Mouse (Mus musculus) thymus, adult 2 months (tissue): ENCODE results near the gene Kansl1.

Experiments used
- CTCF ChIP-seq: fragments of 200-500 bp; IDR thresholded peaks from 2 replicates; pipeline ENCODE4 v1.5.1; 2012; ENCODE audit warnings: mild to moderate bottlenecking, control low read depth, low read length, moderate library complexity, borderline replicate concordance; ENCODE audit not compliant: control insufficient read depth, poor library complexity, insufficient read depth; ENCODE audit errors: extremely low read depth
- POLR2A ChIP-seq: fragments of 200-500 bp; IDR thresholded peaks from 2 replicates; pipeline ENCODE4 v1.6.1; 2012; ENCODE audit warnings: mild to moderate bottlenecking, low read length, control low read depth, moderate library complexity; ENCODE audit not compliant: control insufficient read depth, poor library complexity, insufficient read depth; ENCODE audit errors: extremely low read depth

GRCm38 (mm10) chr11:104297671-104298070 lies 171.0 kb downstream of the Kansl1 start:
- TF ChIP-seq CTCF: no peak
- TF ChIP-seq POLR2A: no peak
